Mouse (Mus musculus): ENCODE measurements around the gene Pcsk1n. TPM values are rescaled to one million over a fixed set of nuclear protein-coding genes. Genes with fewer than 3 reads are reported as not detected.
A peak's percentile ranks its signal among the peaks of the same experiment; 100 is the strongest.

Gene Pcsk1n
- total and polyA plus RNA-seq, 3 experiments = not detected

GRCm38 (mm10) chrX:7898880-7899874 is 20.4 kb upstream of the Pcsk1n start, which contains the start of the genes Pqbp1 and Timm17b:
Gene Pqbp1, minus strand, starts transcription at chrX:7899269.
Gene Timm17b, plus strand, starts transcription at chrX:7899357.
- Histone ChIP-seq H3K4me3 (ENCODE audit: control insufficient read depth in 1 of 2, insufficient read depth in 1 of 2, low read depth in 2 of 2, low read length in 2 of 2) (peak within 1 kb of the TSS; percentile 77 to 97), H3K79me2 (ENCODE audit: control insufficient read depth, insufficient read depth, low read length, poor library complexity) (peaks cover 9% of the 10 kb centered on the region), H3K9me3 (replicated peaks; ENCODE audit: insufficient read depth, low read length) (no peaks in the 10 kb centered on the region), H3K36me3 (ENCODE audit: control insufficient read depth in 1 of 2, insufficient read depth in 2 of 2, low read length in 2 of 2) (peaks cover 1 to 8% of the 10 kb centered on the region in 2 experiments; a peak in 3 of 4 replicates), H3K9ac (ENCODE audit: control insufficient read depth, low read depth, low read length, poor library complexity, severe bottlenecking) (peak within 1 kb of the TSS; percentile 81), H3K4me1 (ENCODE audit: control insufficient read depth in 1 of 2, insufficient read depth in 2 of 2, low read length in 2 of 2) (peaks cover 2 to 9% of the 10 kb centered on the region in 2 experiments; a peak in 3 of 4 replicates), H3K27me3 (ENCODE audit: control insufficient read depth in 1 of 2, insufficient read depth in 2 of 2, low read length in 2 of 2) (no peaks in the 10 kb centered on the region), H3K27ac (ENCODE audit: control insufficient read depth, low read depth, low read length) (peak within 1 kb of the TSS; percentile 94)
- DNase-seq (ENCODE audit: low read depth, low spot score) = peak; percentile 99
- no peak for TF ChIP-seq ETS1 (IDR thresholded peaks at IDR 0.05; ENCODE audit: low read depth, low read length)
- no peak for TF ChIP-seq JUND (IDR thresholded peaks at IDR 0.05; ENCODE audit: low read depth, low read length)
- no peak for TF ChIP-seq ZKSCAN1 (IDR thresholded peaks at IDR 0.05; ENCODE audit: low read depth, low read length)
- peak in 1 of 2 experiments; percentile 72; a peak in 3 of 4 replicates for TF ChIP-seq POLR2A (IDR thresholded peaks at IDR 0.05; ENCODE audit: control insufficient read depth in 1 of 2, insufficient read depth in 1 of 2, low read depth in 1 of 2, low read length in 2 of 2, poor library complexity in 1 of 2)
- no peak for TF ChIP-seq RAD21 (IDR thresholded peaks at IDR 0.05; ENCODE audit: low read depth, low read length)
- peak; percentile 45 for TF ChIP-seq MYB (IDR thresholded peaks at IDR 0.05; ENCODE audit: low read depth, low read length)
- TF ChIP-seq MAX (IDR thresholded peaks at IDR 0.05; ENCODE audit: low read length) = peak; percentile 62; the same call in 1 of the 2 replicates
- TF ChIP-seq USF2 (IDR thresholded peaks at IDR 0.05; ENCODE audit: borderline replicate concordance in 1 of 2, insufficient read depth in 1 of 2, low read depth in 1 of 2, low read length in 2 of 2) = no peak
- no peak for TF ChIP-seq TAL1 (IDR thresholded peaks at IDR 0.05; ENCODE audit: low read length)
- TF ChIP-seq SIN3A (IDR thresholded peaks at IDR 0.05; ENCODE audit: low read length) = peak; percentile 78
- 0 out of 2 replicates have a peak, but pooled peaks have one; percentile 14 for TF ChIP-seq ZNF384 (IDR thresholded peaks at IDR 0.05; ENCODE audit: low read depth, low read length)
- 0 out of 2 replicates have a peak, but pooled peaks have one; percentile 1 for TF ChIP-seq GATA1 (IDR thresholded peaks at IDR 0.05; ENCODE audit: low read depth, low read length)
- TF ChIP-seq NRF1 (IDR thresholded peaks at IDR 0.05; ENCODE audit: insufficient read depth, low read depth, low read length, poor library complexity, severe bottlenecking) = peak; percentile 64
- TF ChIP-seq CHD2 (IDR thresholded peaks at IDR 0.05; ENCODE audit: low read length) = no peak
- TF ChIP-seq MYC (IDR thresholded peaks at IDR 0.05; ENCODE audit: low read depth, low read length) = peak; percentile 85
- peak; percentile 89 for TF ChIP-seq MXI1 (IDR thresholded peaks at IDR 0.05; ENCODE audit: low read depth, low read length)
- peak; percentile 85 for TF ChIP-seq NELFE (IDR thresholded peaks at IDR 0.05; ENCODE audit: low read depth, low read length)
- no peak for TF ChIP-seq USF1 (IDR thresholded peaks at IDR 0.05; ENCODE audit: low read depth, low read length)
- TF ChIP-seq TBP (IDR thresholded peaks at IDR 0.05; ENCODE audit: low read depth, low read length) = peak; percentile 80
- TF ChIP-seq MEF2A (IDR thresholded peaks at IDR 0.05; ENCODE audit: extremely low read depth, insufficient replicate concordance, low read depth, low read length, poor library complexity, severe bottlenecking) = no peak
- no peak; the same call in 1 of the 2 replicates for TF ChIP-seq ZC3H11A (IDR thresholded peaks at IDR 0.05; ENCODE audit: low read depth, low read length)
- TF ChIP-seq RCOR1 (IDR thresholded peaks at IDR 0.05; ENCODE audit: low read depth, low read length) = no peak; the same call in 1 of the 2 replicates
- peak; percentile 73; the same call in 1 of the 2 replicates for TF ChIP-seq POLR2AphosphoS2 (IDR thresholded peaks at IDR 0.05; ENCODE audit: low read length)
- TF ChIP-seq BHLHE40 (IDR thresholded peaks at IDR 0.05; ENCODE audit: borderline replicate concordance, low read depth, low read length) = no peak
- no peak for TF ChIP-seq MAFK (IDR thresholded peaks at IDR 0.05; ENCODE audit: borderline replicate concordance, low read depth, low read length)
- no peak for TF ChIP-seq POLR2AphosphoS5 (IDR thresholded peaks at IDR 0.05; ENCODE audit: borderline replicate concordance, low read depth, low read length)
- TF ChIP-seq E2F4 (IDR thresholded peaks at IDR 0.05; ENCODE audit: borderline replicate concordance, low read depth, low read length) = peak; percentile 60; the same call in 1 of the 2 replicates
- peak; percentile 34; the same call in 1 of the 2 replicates for TF ChIP-seq ELF1 (IDR thresholded peaks at IDR 0.05; ENCODE audit: low read depth, low read length)
- TF ChIP-seq HCFC1 (IDR thresholded peaks at IDR 0.05; ENCODE audit: low read depth, low read length) = peak; percentile 77
- peak; percentile 100 for TF ChIP-seq CHD1 (IDR thresholded peaks at IDR 0.05; ENCODE audit: low read depth, low read length)
- peak; percentile 31; the same call in 1 of the 2 replicates for TF ChIP-seq KAT2A (conservative IDR thresholded peaks at IDR 0.05; ENCODE audit: low read depth, low read length)
- TF ChIP-seq EP300 (IDR thresholded peaks at IDR 0.05; ENCODE audit: low read depth in 1 of 2, low read length in 2 of 2) = peak; percentile 15 to 16; a peak in 1 of 4 replicates
- no peak; the same call in 1 of the 2 replicates for TF ChIP-seq TCF12 (IDR thresholded peaks at IDR 0.05; ENCODE audit: low read depth, low read length)
- no peak for TF ChIP-seq CTCF (IDR thresholded peaks at IDR 0.05 in 2 of 3, conservative IDR thresholded peaks at IDR 0.05 in 1 of 3; ENCODE audit: control insufficient read depth in 1 of 3, insufficient read depth in 1 of 3, low read depth in 2 of 3, low read length in 3 of 3, poor library complexity in 1 of 3, severe bottlenecking in 1 of 3)

Measured in MEL (cell line).